Mouse (Mus musculus) heart, adult 2 months (tissue): ENCODE measurements around the gene Fuk.

Experiments
- CTCF ChIP-seq: fragments of 200-600 bp; IDR thresholded peaks from 2 replicates; pipeline ENCODE4 v1.8.1; 2022; ENCODE audit warnings: antibody characterized with exemption, mild to moderate bottlenecking, moderate library complexity
- POLR2A ChIP-seq: fragments of 200-500 bp; IDR thresholded peaks from 2 replicates; pipeline ENCODE4 v1.6.1; 2011; ENCODE audit warnings: mild to moderate bottlenecking, low read depth, low read length, control low read depth; ENCODE audit not compliant: insufficient read depth

DNA sequence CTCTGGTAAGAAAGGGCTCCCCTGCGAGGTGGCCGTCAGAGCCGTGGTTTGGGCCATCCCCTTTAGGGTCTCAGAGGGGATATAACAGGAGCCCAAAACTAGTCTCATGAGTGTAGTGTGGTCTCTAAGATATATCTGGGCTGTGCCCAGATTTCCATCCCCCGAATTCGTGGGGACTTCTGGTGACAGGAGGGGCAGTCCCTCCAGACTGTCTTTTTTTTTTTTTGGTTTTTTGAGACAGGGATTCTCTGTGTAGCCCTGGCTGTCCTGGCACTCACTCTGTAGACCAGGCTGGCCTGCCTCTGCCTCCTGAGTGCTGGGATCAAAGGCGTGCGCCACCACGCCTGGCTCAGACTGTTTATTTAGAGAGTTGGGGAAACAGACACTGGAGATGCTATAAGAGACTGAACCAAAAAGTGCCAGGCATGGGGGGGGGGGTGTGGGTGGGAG is 23.4 kb upstream of the Fuk start:
- TF ChIP-seq CTCF: no peak
- TF ChIP-seq POLR2A: no peak
